Mouse (Mus musculus): ENCODE measurements around the gene Lin28a.

DNA sequence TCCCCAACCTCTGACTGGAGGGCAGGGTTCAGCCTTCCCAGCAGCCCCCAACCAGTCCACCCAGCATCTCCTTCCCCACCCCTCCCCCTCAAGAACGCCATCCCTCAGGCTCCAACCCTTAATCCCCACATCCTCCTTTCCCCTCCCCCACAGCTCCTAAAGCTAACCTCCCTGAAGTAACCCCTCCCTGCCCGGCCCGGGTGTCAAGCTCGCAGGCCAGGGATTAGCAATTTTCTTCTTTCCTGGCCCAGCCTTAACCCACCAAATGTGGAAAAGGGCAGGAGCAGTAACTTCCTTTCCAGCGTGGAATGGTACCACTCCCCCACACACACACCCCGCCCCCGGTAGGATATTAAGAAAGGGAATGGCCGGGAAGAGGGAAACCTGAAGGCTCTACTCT is 1.9 kb downstream of the Lin28a start:
- TF ChIP-seq CEBPB (IDR thresholded peaks at IDR 0.05; ENCODE audit: insufficient read depth, poor library complexity, severe bottlenecking) (no peak), USF1 (IDR thresholded peaks at IDR 0.05; ENCODE audit: low read depth) (no peak), POLR2A (IDR thresholded peaks at IDR 0.05; ENCODE audit: insufficient read length, low read depth) (no peak), E2F4 (IDR thresholded peaks at IDR 0.05; ENCODE audit: insufficient read depth) (no peak), MAX (IDR thresholded peaks at IDR 0.05; ENCODE audit: low read depth) (no peak), POLR2AphosphoS2 (IDR thresholded peaks at IDR 0.05; ENCODE audit: insufficient read length, low read depth) (no peak), MYOG (IDR thresholded peaks at IDR 0.05; ENCODE audit: control insufficient read depth in 1 of 3, insufficient read depth in 1 of 3, insufficient read length in 2 of 3, low read depth in 2 of 3) (no peak), SRF (IDR thresholded peaks at IDR 0.05; ENCODE audit: control insufficient read depth, insufficient read length, low read depth) (no peak), MYOD1 (IDR thresholded peaks at IDR 0.05; ENCODE audit: control insufficient read depth in 1 of 3, insufficient read length in 2 of 3, low read depth in 2 of 3) (no peak), TCF3 (IDR thresholded peaks at IDR 0.05; ENCODE audit: insufficient read length, low read depth) (no peak), TCF12 (IDR thresholded peaks at IDR 0.05; ENCODE audit: insufficient read depth, poor library complexity, severe bottlenecking) (no peak), REST (IDR thresholded peaks at IDR 0.05; ENCODE audit: insufficient read depth, insufficient read length) (no peak)

Data from myocyte (in vitro differentiated cells).